Mouse (Mus musculus): ENCODE data around the gene Col9a3.

GRCm38 (mm10) chr2:180569028-180569643 is 28.5 kb upstream of the Col9a3 start:
- TF ChIP-seq CTCF (IDR thresholded peaks at IDR 0.05; ENCODE audit: borderline replicate concordance, insufficient read depth, low read length) (no peak), POLR2A (IDR thresholded peaks at IDR 0.05; ENCODE audit: low read depth, low read length) (no peak)

All from embryonic fibroblast, embryonic 13.5 days (primary cell).